Mouse (Mus musculus) ES-Bruce4 (cell line): ENCODE data around the gene Glrp1. TPM values are rescaled to one million over a fixed set of nuclear protein-coding genes. Genes with fewer than 3 reads are reported as not detected.

Source experiments
- H3K27ac ChIP-seq: 2 replicates; pipeline ENCODE4 v1.5.1; 2012; ENCODE audit warnings: low read length, inconsistent platforms; ENCODE audit not compliant: insufficient read depth
- H3K27me3 ChIP-seq: 2 replicates; pipeline ENCODE4 v1.6.1; 2012; ENCODE audit warnings: mild to moderate bottlenecking, low read length, inconsistent platforms; ENCODE audit not compliant: control insufficient read depth, poor library complexity, insufficient read depth, severe bottlenecking
- H3K36me3 ChIP-seq: 2 replicates; pipeline ENCODE4 v1.6.1; 2012; ENCODE audit warnings: inconsistent platforms, mild to moderate bottlenecking, low read length, moderate library complexity; ENCODE audit not compliant: control insufficient read depth, poor library complexity, insufficient read depth, severe bottlenecking
- H3K4me1 ChIP-seq: one replicate; pipeline ENCODE4 v1.8.1; 2011; ENCODE audit warnings: low read length; ENCODE audit not compliant: control insufficient read depth, insufficient read depth
- H3K4me3 ChIP-seq: 2 replicates; pipeline ENCODE4 v1.5.1; 2011; ENCODE audit warnings: low read depth, mild to moderate bottlenecking, low read length
- H3K9ac ChIP-seq: 2 replicates; pipeline ENCODE4 v1.6.1; 2012; ENCODE audit warnings: low read depth, mild to moderate bottlenecking, inconsistent platforms; ENCODE audit not compliant: poor library complexity, severe bottlenecking
- H3K9me3 ChIP-seq: replicated peaks from 2 replicates; pipeline ENCODE4 v1.6.1; 2012; ENCODE audit warnings: mild to moderate bottlenecking, low read length, inconsistent platforms; ENCODE audit not compliant: control insufficient read depth, poor library complexity, insufficient read depth, severe bottlenecking
- CTCF ChIP-seq: IDR thresholded peaks from one replicate; pipeline ENCODE4 v1.8.1; 2011; ENCODE audit warnings: low read depth, low read length
- EP300 ChIP-seq: IDR thresholded peaks from 2 replicates; pipeline ENCODE4 v1.6.1; 2011; ENCODE audit warnings: low read depth, low read length; ENCODE audit not compliant: insufficient read depth
- POLR2A ChIP-seq: IDR thresholded peaks from one replicate; pipeline ENCODE4 v1.8.1; 2011; ENCODE audit warnings: low read length; ENCODE audit not compliant: insufficient read depth
- polyA plus RNA-seq: library from polyadenylated mRNA; stranded (reverse); fragments of >200 nt; gene quantifications from 2 replicates; pipeline ENCODE4 v1.2.4, GENCODE M21; 2011; ENCODE audit warnings: low read depth; ENCODE audit not compliant: missing spikeins, insufficient read depth, insufficient read length

Glrp1 gene
- polyA plus RNA-seq, 1 experiment: not detected

- no peaks in the 10 kb centered on the region for H3K36me3 ChIP-seq
- H3K27ac ChIP-seq: no peak overlapping the region
- TF ChIP-seq CTCF: no peak
- no peak for TF ChIP-seq POLR2A
- TF ChIP-seq EP300: no peak
- no peaks in the 10 kb centered on the region for H3K4me1 ChIP-seq
- no peak overlapping the region for H3K4me3 ChIP-seq
- H3K27me3 ChIP-seq: no peaks in the 10 kb centered on the region
- no peak overlapping the region for H3K9ac ChIP-seq
- no peaks in the 10 kb centered on the region for H3K9me3 ChIP-seq
Measured at GRCm38 (mm10) chr1:88526161-88526560, 16.3 kb upstream of the Glrp1 start.

GRCm38 (mm10) chr1:88525622-88526021 lies 15.8 kb upstream of the Glrp1 start:
- Histone ChIP-seq H3K4me1 (no peaks in the 10 kb centered on the region), H3K27ac (no peak overlapping the region), H3K36me3 (no peaks in the 10 kb centered on the region), H3K4me3 (no peak overlapping the region), H3K9ac (no peak overlapping the region), H3K27me3 (no peaks in the 10 kb centered on the region), H3K9me3 (no peaks in the 10 kb centered on the region)
- TF ChIP-seq CTCF (no peak), EP300 (no peak)

GRCm38 (mm10) chr1:88521170-88521747 lies 11.4 kb upstream of the Glrp1 start:
- H3K4me1 ChIP-seq: no peaks in the 10 kb centered on the region
- no peak overlapping the region for H3K27ac ChIP-seq
- H3K9ac ChIP-seq: no peak overlapping the region

GRCm38 (mm10) chr1:88513613-88514012 lies 3.7 kb upstream of the Glrp1 start:
- Histone ChIP-seq H3K4me1 (no peaks in the 10 kb centered on the region), H3K4me3 (no peak overlapping the region), H3K36me3 (no peaks in the 10 kb centered on the region), H3K9ac (no peak overlapping the region), H3K9me3 (no peaks in the 10 kb centered on the region), H3K27me3 (no peaks in the 10 kb centered on the region), H3K27ac (no peak overlapping the region)
- TF ChIP-seq EP300 (no peak), CTCF (no peak), POLR2A (no peak)

More at GRCm38 (mm10) chr1:88521170-88521747, 11.4 kb upstream of the Glrp1 start:
- no peaks in the 10 kb centered on the region for H3K9me3 ChIP-seq
- no peak for TF ChIP-seq POLR2A
- no peak for TF ChIP-seq CTCF
- no peak for TF ChIP-seq EP300
- no peak overlapping the region for H3K4me3 ChIP-seq
- no peaks in the 10 kb centered on the region for H3K36me3 ChIP-seq
- 0 out of 2 replicates have a peak, but pooled peaks cover 2% of the 10 kb centered on the region for H3K27me3 ChIP-seq

GRCm38 (mm10) chr1:88507886-88508285 lies 2.0 kb downstream of the Glrp1 start:
- Histone ChIP-seq H3K9me3 (no peaks in the 10 kb centered on the region), H3K27ac (no peak overlapping the region)
- TF ChIP-seq POLR2A (no peak), CTCF (no peak), EP300 (no peak)

GRCm38 (mm10) chr1:88507214-88507613 lies 2.7 kb downstream of the Glrp1 start:
- H3K4me1 ChIP-seq: no peaks in the 10 kb centered on the region
- no peaks in the 10 kb centered on the region for H3K36me3 ChIP-seq
- no peaks in the 10 kb centered on the region for H3K9me3 ChIP-seq
- no peaks in the 10 kb centered on the region for H3K27me3 ChIP-seq
- TF ChIP-seq POLR2A: no peak
- no peak for TF ChIP-seq EP300
- no peak for TF ChIP-seq CTCF
- H3K9ac ChIP-seq: no peak overlapping the region
- H3K27ac ChIP-seq: no peak overlapping the region
- H3K4me3 ChIP-seq: no peak overlapping the region

More at GRCm38 (mm10) chr1:88507886-88508285, 2.0 kb downstream of the Glrp1 start:
- H3K4me3 ChIP-seq: no peak overlapping the region
- H3K36me3 ChIP-seq: no peaks in the 10 kb centered on the region
- no peaks in the 10 kb centered on the region for H3K4me1 ChIP-seq
- no peak overlapping the region for H3K9ac ChIP-seq
- no peaks in the 10 kb centered on the region for H3K27me3 ChIP-seq
